Mouse (Mus musculus): ENCODE data around the gene Keap1. TPM values are rescaled to one million over a fixed set of nuclear protein-coding genes. Genes with fewer than 3 reads are reported as not detected.

Gene Keap1
- 26.8 and 34.2 TPM in 2 replicates for polyA plus RNA-seq (2014; fragmentation: Nextera tagmentation; extraction: Ambion mirVana)

DNA sequence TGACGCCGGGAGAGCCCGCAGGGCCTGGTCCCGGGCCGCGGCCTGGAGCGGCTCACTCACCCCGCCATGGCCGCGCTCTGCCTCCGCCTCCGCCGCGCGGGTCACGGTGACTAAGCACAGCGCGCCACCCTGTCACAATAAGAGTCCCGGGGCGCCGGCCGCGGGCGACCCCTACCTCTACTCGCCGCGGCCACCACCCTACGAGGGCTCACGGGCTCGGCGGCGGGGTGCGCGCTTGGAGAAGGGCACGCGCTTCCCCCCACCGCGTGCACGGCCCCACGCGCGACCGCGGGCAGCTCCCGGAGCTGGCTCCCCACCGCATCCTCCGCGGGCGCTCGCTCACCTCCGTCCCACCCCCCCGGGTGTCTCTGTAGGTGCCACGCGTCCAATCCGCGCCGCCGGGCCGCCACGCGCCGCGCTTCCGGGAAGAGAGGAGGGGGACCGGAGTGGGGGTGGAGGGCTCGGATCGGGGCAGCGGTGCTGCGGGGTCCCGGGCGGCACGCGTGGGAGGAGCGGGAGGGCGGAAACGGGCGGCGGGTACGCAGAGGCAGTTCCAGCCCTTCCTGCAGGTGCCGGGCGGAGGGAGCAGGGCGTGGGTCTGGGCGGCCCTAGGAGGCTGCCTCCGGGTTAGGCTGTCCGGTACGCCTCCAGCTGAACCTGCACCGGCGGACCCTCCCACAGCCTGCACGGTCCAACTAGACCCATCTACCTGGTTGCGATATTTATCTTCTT, at the start of gene Keap1:
Gene Keap1 (minus strand): TSS at position 629 of the 732 bp plus-strand sequence.
- Histone ChIP-seq H3K4me2 (replicated peaks; ENCODE audit: low read depth, low read length) (peak within 1 kb of the TSS; percentile 68), H3K4me3 (ENCODE audit: low read length) (peak within 1 kb of the TSS; percentile 76), H3K36me3 (ENCODE audit: control insufficient read depth, insufficient read depth, low read length) (peaks cover 16% of the 10 kb centered on the region), H3K27me3 (ENCODE audit: control insufficient read depth, insufficient read depth, low read length) (peaks cover 12% of the 10 kb centered on the region), H3K4me1 (ENCODE audit: control insufficient read depth, insufficient read depth, low read length) (peaks cover 17% of the 10 kb centered on the region), H3K27ac (ENCODE audit: low read depth, low read length) (peak within 1 kb of the TSS; percentile 90), H3K9ac (ENCODE audit: low read depth, low read length) (peak within 1 kb of the TSS; percentile 90), H3K9me3 (ENCODE audit: control insufficient read depth, low read length) (peaks cover 3% of the 10 kb centered on the region; the same call in 1 of the 2 replicates)
- WGBS, result under 1% methylated on average over 62 of the region's 90 CpGs
- ATAC-seq (ENCODE audit: low FRiP score, low TSS enrichment), result peak; percentile 89

GRCm38 (mm10) chr9:21288404-21289336, 49.5 kb upstream of the Keap1 start:
- peak overlapping the region; percentile 52; the same call in 1 of the 2 replicates for H3K27ac ChIP-seq (ENCODE audit: low read depth, low read length)
- ATAC-seq (ENCODE audit: low FRiP score, low TSS enrichment), result no peak
- H3K36me3 ChIP-seq (ENCODE audit: control insufficient read depth, insufficient read depth, low read length), result peaks cover 19% of the 10 kb centered on the region
- H3K9me3 ChIP-seq (ENCODE audit: control insufficient read depth, low read length), result no peaks in the 10 kb centered on the region
- WGBS, result 70% methylated on average over 13 of the region's 13 CpGs
- no peaks in the 10 kb centered on the region for H3K27me3 ChIP-seq (ENCODE audit: control insufficient read depth, insufficient read depth, low read length)
- peak overlapping the region; percentile 86 for H3K4me3 ChIP-seq (ENCODE audit: low read length)
- H3K4me2 ChIP-seq (replicated peaks; ENCODE audit: low read depth, low read length), result peak overlapping the region; percentile 84
- H3K4me1 ChIP-seq (ENCODE audit: control insufficient read depth, insufficient read depth, low read length), result peaks cover 27% of the 10 kb centered on the region
- peak overlapping the region; percentile 51; the same call in 1 of the 2 replicates for H3K9ac ChIP-seq (ENCODE audit: low read depth, low read length)

- Histone ChIP-seq H3K4me1 (ENCODE audit: control insufficient read depth, insufficient read depth, low read length) (peaks cover 27% of the 10 kb centered on the region), H3K4me2 (replicated peaks; ENCODE audit: low read depth, low read length) (peak within 1 kb of the TSS; percentile 84), H3K9ac (ENCODE audit: low read depth, low read length) (peak within 1 kb of the TSS; percentile 84), H3K9me3 (ENCODE audit: control insufficient read depth, low read length) (no peaks in the 10 kb centered on the region), H3K27ac (ENCODE audit: low read depth, low read length) (peak within 1 kb of the TSS; percentile 84; the same call in 1 of the 2 replicates), H3K27me3 (ENCODE audit: control insufficient read depth, insufficient read depth, low read length) (no peaks in the 10 kb centered on the region), H3K36me3 (ENCODE audit: control insufficient read depth, insufficient read depth, low read length) (peaks cover 22% of the 10 kb centered on the region), H3K4me3 (ENCODE audit: low read length) (peak within 1 kb of the TSS; percentile 86)
- WGBS, result under 1% methylated on average over 59 of the region's 59 CpGs
- peak; percentile 72 for ATAC-seq (ENCODE audit: low FRiP score, low TSS enrichment)
Measured at GRCm38 (mm10) chr9:21287571-21288402, 48.6 kb upstream of the Keap1 start, which contains the start of gene Kri1. Kri1 (minus strand) TSS chr9:21287969.

- peak overlapping the region; percentile 86 for H3K4me3 ChIP-seq (ENCODE audit: low read length)
- peaks cover 30% of the 10 kb centered on the region for H3K36me3 ChIP-seq (ENCODE audit: control insufficient read depth, insufficient read depth, low read length)
- no peak overlapping the region for H3K27ac ChIP-seq (ENCODE audit: low read depth, low read length)
- H3K27me3 ChIP-seq (ENCODE audit: control insufficient read depth, insufficient read depth, low read length), result no peaks in the 10 kb centered on the region
- WGBS, result 81% methylated on average over 3 of the region's 3 CpGs
- H3K4me2 ChIP-seq (replicated peaks; ENCODE audit: low read depth, low read length), result peak overlapping the region; percentile 84
- peak overlapping the region; percentile 84; the same call in 1 of the 2 replicates for H3K9ac ChIP-seq (ENCODE audit: low read depth, low read length)
- ATAC-seq (ENCODE audit: low FRiP score, low TSS enrichment), result no peak
- H3K9me3 ChIP-seq (ENCODE audit: control insufficient read depth, low read length), result no peaks in the 10 kb centered on the region
- H3K4me1 ChIP-seq (ENCODE audit: control insufficient read depth, insufficient read depth, low read length), result peaks cover 27% of the 10 kb centered on the region
Measured at GRCm38 (mm10) chr9:21286753-21287152, 47.6 kb upstream of the Keap1 start.

- WGBS, result 81% methylated on average over 3 of the region's 3 CpGs
- no peaks in the 10 kb centered on the region for H3K27me3 ChIP-seq (ENCODE audit: control insufficient read depth, insufficient read depth, low read length)
- H3K4me1 ChIP-seq (ENCODE audit: control insufficient read depth, insufficient read depth, low read length), result peaks cover 17% of the 10 kb centered on the region
- H3K36me3 ChIP-seq (ENCODE audit: control insufficient read depth, insufficient read depth, low read length), result peaks cover 55% of the 10 kb centered on the region
- ATAC-seq (ENCODE audit: low FRiP score, low TSS enrichment), result no peak
- no peak overlapping the region for H3K4me3 ChIP-seq (ENCODE audit: low read length)
- no peak overlapping the region for H3K4me2 ChIP-seq (replicated peaks; ENCODE audit: low read depth, low read length)
- H3K27ac ChIP-seq (ENCODE audit: low read depth, low read length), result no peak overlapping the region
- H3K9me3 ChIP-seq (ENCODE audit: control insufficient read depth, low read length), result no peaks in the 10 kb centered on the region
- H3K9ac ChIP-seq (ENCODE audit: low read depth, low read length), result no peak overlapping the region
Measured at GRCm38 (mm10) chr9:21283994-21284393, 44.8 kb upstream of the Keap1 start.

- Histone ChIP-seq H3K9me3 (ENCODE audit: control insufficient read depth, low read length) (no peaks in the 10 kb centered on the region), H3K27ac (ENCODE audit: low read depth, low read length) (no peak overlapping the region), H3K4me2 (replicated peaks; ENCODE audit: low read depth, low read length) (no peak overlapping the region), H3K27me3 (ENCODE audit: control insufficient read depth, insufficient read depth, low read length) (no peaks in the 10 kb centered on the region), H3K36me3 (ENCODE audit: control insufficient read depth, insufficient read depth, low read length) (peaks cover 59% of the 10 kb centered on the region), H3K4me1 (ENCODE audit: control insufficient read depth, insufficient read depth, low read length) (peaks cover 13% of the 10 kb centered on the region), H3K9ac (ENCODE audit: low read depth, low read length) (no peak overlapping the region), H3K4me3 (ENCODE audit: low read length) (no peak overlapping the region)
- no peak for ATAC-seq (ENCODE audit: low FRiP score, low TSS enrichment)
- 96% methylated on average over 5 of the region's 5 CpGs for WGBS
Measured at GRCm38 (mm10) chr9:21283591-21283990, 44.4 kb upstream of the Keap1 start.

DNA sequence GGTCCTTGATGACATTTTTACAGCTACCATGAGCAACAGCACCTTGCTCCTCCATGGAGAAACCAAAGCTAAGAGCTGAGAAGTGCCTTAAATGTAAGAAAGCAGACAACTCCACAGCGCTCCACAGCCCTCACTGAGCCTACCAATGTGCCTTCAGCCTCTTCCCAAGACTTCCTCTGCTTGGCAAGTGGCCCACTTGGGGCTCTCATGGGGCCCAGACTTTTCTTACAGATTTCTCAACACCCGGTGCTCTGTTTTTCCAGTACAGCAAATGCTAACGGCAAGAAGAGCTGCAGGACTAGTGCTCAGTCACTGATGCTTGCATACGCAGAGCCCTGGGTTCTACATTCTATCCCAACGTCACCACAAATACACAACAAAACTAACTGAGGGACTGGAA, 38.6 kb upstream of the Keap1 start:
- no peaks in the 10 kb centered on the region for H3K9me3 ChIP-seq (ENCODE audit: control insufficient read depth, low read length)
- H3K36me3 ChIP-seq (ENCODE audit: control insufficient read depth, insufficient read depth, low read length), result peaks cover 86% of the 10 kb centered on the region
- no peaks in the 10 kb centered on the region for H3K27me3 ChIP-seq (ENCODE audit: control insufficient read depth, insufficient read depth, low read length)
- no peak overlapping the region for H3K9ac ChIP-seq (ENCODE audit: low read depth, low read length)
- H3K4me3 ChIP-seq (ENCODE audit: low read length), result no peak overlapping the region
- 94% methylated on average over 5 of the region's 5 CpGs for WGBS
- no peaks in the 10 kb centered on the region for H3K4me1 ChIP-seq (ENCODE audit: control insufficient read depth, insufficient read depth, low read length)
- no peak for ATAC-seq (ENCODE audit: low FRiP score, low TSS enrichment)
- H3K27ac ChIP-seq (ENCODE audit: low read depth, low read length), result no peak overlapping the region
- no peak overlapping the region for H3K4me2 ChIP-seq (replicated peaks; ENCODE audit: low read depth, low read length)

- Histone ChIP-seq H3K27me3 (ENCODE audit: control insufficient read depth, insufficient read depth, low read length) (no peaks in the 10 kb centered on the region), H3K9me3 (ENCODE audit: control insufficient read depth, low read length) (no peaks in the 10 kb centered on the region), H3K4me2 (replicated peaks; ENCODE audit: low read depth, low read length) (no peak overlapping the region), H3K4me3 (ENCODE audit: low read length) (no peak overlapping the region), H3K9ac (ENCODE audit: low read depth, low read length) (no peak overlapping the region), H3K4me1 (ENCODE audit: control insufficient read depth, insufficient read depth, low read length) (no peaks in the 10 kb centered on the region), H3K27ac (ENCODE audit: low read depth, low read length) (no peak overlapping the region), H3K36me3 (ENCODE audit: control insufficient read depth, insufficient read depth, low read length) (peaks cover 89% of the 10 kb centered on the region)
- no peak for ATAC-seq (ENCODE audit: low FRiP score, low TSS enrichment)
- WGBS, result 92% methylated on average over 8 of the region's 8 CpGs
Measured at GRCm38 (mm10) chr9:21276307-21276706, 37.1 kb upstream of the Keap1 start.
